Mouse (Mus musculus) cerebellum, postnatal 4 days (tissue): ENCODE data around the gene Pwwp2a.

Experiments used
- DNase-seq, 2 experiments: peaks; one replicate each; pipeline ENCODE4 v3.0.0; 2022; ENCODE audit warnings: low spot score in 2 of 2, mixed read lengths in 1 of 2

Gene Pwwp2a

DNA sequence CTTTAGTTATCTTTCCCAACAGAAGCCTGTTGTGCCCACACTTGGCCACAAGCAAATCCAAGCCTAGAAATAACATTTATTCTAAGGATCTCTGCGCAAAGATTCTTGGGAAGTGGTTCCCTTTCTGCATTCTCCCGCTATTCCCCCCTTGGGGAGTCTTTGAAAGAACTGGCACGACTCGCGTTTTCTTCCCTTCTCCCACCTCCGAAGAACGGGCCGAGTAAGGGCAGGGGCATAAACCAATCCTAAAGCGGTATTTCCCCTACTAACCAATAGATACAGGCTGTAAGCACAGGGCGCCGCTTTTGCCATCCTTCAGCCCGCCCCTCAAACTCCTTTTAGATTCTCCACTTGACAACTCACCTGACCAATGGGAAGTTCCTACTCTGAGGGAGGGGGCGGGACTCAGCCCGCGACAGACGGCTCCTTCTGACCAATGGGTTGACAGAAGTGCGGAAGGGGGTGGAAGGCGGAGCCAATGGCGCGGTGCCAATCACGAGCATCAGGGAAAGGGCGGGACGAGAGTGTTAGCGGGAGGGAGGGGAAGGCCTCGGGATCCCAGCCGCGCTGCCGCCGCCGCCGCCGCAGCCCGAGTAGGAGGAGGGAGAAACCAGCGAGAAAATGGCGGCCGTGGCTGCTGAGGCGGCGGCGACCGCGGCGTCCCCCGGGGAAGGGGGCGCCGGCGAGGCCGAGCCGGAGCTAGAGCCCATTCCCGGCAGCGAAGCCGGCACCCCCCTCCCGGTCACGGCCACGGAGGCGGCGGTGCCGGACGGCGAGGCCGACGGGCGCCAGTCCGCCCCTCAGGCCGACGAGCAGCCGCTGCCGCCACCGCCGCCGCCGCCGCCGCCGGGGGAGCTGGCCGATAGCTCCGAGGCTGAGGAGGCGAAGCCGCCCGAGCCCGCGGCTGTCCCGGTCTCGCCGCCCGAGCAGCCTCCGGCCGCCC lies at the start of gene Pwwp2a:
Gene Pwwp2a, plus strand, starts transcription at position 527 of the 943 bp plus-strand sequence.
- DNase-seq: peak; percentile 97 to 99

DNA sequence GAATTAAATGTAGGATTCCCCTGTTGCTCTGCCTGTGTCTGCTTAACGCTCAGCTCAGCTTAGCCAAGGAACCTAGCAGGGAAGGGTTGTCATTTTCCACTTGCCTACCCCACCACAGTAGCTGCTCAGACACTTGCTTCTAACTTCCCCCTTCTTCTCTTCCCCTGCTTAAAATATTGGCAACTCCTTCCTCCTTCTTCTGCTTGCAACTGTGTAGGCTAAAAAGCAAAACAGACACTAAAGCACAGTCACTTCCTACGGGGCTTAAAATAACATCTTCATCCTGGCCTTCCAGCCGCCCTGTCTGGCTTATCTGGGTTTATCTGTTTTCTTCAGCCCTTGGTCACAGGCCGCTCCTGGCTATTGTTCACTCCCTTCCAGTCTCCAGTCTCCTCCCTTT lies 49.2 kb upstream of the Pwwp2a start:
- DNase-seq: no peak

DNA sequence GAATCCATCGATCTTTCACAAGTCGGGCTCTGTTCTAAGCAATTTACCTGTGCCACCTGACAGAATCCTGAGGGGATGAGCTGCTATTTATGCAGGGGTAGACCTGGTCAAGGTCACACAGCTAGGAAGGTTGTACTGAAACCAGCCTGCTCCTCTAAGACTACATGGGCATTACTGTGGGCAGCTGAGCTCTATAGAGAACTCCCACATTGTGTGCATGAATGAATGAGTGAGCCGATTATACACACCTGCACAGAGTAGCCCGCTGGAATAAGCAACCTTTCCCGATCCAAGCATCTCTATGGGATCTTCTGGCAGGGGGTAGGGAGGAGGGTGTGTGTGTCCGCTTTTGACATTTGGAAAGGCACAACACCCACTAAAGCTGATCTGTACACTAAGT lies 48.6 kb upstream of the Pwwp2a start:
- DNase-seq: no peak

DNA sequence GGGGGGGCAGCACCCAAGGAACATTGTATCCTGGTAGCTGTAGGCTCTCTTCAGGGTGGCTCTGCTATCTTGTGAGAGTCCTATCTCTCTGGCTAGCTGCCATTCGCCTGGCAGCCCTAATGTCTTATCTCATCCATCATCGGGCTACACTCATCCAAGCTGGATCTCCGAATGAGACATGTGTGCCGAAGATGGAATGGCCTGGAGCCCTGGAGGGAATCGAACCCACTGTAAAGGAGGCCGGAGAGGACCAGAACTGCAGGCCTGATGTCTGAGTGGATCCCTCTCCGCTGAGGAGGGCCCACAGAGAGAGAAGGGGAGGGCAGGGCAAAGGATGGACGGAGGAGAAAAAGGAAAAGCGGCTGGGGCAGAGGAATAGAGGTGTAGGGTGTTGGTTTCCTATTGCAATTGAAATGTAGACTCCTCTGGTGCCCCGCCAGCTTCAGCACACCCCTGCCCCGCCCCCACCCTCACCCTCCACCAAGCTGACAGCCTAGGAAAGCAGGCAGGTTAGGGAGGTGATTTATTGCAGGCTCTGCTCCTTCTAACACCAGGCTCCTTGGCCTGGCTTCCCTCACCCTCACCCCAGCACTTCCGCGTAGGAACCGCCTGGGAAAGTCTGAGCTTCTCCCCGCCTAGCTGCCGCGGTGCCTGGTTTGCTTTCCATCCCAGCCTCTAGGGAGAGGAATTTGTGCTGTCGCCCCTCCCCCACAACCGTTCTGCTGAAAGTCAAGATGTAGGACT lies 48.0 kb upstream of the Pwwp2a start:
- DNase-seq: peak in 1 of 2 experiments; percentile 28

DNA sequence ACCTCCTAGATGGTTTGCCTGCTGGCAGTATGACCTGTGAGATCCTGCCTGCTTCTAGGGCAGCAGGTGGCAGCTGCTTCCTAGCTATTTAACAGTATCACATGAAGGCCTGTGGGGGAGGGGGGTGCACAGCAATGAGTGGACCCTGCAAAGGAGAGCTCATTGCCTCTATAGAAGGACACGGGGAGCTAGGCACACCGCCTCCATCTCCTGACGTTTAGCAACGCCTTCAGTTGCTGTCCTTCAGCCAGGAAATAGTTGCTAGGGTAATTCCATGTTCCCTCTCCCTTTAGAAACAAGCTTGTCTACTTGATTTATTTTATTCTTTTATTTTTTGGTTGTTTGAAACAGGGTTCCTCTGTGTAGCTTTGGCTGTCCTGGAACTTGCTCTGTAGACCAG lies 45.0 kb upstream of the Pwwp2a start:
- no peak for DNase-seq

DNA sequence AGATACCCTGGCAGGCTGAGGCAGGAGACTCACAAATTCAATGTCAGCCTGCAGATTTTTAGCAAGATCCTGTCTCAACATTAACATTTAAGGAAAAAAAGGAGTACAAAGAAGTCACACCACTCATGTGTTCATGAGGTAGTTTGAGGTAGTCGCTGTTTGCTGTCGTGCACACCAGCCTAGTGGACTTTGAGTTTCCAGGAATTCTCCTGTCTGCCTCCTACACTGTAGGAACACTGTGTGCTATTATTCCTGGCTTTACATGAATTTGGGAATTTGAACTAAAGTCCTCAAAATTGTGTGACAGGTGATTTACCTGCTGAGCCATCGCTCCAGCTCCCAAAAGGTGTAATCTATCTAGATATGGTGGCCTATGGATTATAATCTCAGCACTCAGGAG lies 43.3 kb upstream of the Pwwp2a start:
- DNase-seq: no peak

DNA sequence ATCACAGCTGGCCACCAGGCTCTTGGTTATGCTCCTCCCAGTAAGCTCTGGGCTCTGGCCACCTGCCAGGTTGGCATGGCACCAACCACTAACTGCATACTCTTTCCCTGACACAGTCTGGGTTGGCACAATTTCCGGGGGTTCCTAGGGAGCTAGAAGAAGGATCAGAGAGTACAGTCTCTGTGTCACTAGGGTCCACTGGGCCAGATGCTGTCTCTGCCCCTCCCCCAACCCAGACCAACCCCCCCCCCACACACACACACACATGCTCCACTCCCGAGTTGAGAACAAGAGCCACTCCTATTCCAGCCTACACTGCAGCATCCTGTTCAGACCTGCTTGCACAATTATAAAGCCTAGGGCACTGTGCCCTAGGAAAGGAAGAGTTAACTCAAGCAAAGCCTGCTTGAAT lies 38.6 kb upstream of the Pwwp2a start:
- DNase-seq: peak; percentile 86 to 94

DNA sequence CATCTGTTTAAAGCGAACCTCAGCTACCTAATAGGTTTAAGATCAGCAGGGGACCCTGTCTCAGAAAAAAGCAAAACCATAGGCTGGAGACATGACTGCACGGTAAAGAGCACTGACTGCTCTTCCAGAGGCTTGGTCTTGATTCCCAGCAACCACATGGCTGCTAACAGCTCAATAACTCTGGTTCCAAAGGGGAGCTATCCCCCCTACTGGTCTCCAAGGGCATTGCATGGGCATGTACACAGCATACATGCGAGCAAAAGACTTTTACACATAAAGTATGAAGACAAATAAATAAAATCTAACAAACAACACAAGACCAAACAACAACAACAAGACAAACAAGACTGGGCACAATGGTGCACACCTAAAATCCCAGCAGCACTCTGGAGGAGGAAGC lies 36.5 kb upstream of the Pwwp2a start:
- DNase-seq: no peak

DNA sequence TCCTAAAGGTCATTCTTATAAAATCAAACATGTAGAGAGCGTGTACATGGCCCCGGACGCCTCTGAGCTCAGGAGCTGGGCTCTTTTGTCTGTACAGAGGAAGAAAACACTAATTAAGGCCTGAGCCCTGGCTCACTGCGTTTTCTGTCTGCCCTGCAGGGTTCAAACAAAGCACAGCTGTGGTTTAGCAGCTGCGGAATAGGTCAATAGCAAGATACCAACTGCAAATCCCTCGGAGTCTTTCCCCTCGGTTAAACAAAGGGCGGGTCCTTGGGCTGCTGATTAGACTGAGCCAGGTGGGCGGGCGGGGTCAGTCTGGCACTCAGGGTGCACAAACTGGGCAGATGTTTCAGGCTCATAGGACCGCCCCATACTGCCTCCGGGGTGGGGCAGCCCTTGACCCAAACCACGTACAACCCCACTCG lies 28.7 kb upstream of the Pwwp2a start:
- DNase-seq: no peak

DNA sequence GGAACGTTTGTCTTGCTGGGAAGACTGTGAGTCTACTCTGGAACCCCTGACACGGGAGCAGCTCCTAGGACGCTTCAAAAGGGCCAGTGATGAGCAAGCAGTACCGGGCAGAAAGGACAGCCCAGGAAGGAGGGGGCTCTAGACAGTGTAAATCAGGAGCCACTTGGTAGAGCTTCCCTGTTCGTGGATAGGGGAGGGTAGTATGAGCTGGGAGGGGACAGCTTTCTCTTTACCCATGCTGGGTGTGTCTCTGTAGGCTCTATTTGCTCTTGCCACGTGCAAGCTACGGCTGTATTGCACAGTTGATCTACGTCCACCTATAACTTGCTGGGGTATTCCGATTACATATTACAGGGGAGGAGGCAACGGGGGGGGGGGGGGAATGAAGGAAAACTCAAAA lies 25.3 kb upstream of the Pwwp2a start:
- no peak for DNase-seq

DNA sequence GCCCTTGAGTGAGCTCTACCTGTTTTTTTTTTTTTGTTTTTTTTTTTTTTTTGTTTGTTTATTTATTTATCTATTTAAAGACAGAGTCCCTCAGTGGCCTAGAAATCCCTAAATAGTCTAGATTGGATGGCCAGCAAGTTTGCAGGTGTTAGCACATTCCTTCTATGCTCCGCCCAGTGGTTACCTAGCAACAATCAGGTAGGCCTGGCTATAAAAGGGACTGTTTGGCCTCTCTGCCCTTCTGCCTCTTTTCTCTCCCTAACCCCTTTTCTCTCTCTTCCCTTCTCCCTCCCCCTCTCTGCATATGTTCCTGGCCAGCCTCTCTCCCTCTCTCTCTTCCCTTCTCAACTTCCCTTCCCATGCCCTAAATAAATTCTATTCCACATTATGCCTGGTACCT lies 23.8 kb upstream of the Pwwp2a start:
- no peak for DNase-seq

DNA sequence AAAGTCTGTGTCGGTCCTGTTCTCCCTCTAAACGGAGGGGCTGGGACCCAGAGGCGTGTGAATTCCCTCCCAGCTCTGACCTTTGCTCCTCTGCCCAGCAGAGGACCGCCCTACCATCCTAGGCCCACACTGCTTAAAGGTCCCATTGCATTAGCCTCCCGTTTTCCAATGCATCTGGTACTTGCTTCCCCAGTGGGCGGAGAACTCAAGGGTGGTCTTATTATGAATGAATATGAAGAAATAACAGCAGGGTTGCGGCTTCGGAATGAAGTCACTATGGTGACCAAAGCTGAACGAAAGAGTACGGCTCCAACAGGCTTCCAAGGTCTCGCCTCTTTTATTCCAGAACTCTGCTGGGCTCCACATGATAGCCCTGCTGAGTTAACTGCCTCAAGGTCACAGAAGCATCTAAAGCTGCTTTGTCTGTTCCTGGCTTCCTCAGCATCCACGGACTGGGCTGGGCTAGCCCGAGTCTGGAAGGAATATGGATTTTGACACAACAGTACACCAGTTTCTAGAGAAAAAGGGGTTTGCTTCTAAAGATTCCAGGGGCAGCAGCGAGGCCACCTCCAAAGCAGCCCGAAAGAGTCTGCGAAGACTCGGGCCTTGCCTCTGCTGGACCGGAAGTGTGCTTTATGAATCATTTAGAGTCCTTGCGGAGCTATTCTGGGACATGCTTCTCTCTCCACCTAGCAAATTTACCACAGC lies 14.6 kb upstream of the Pwwp2a start:
- DNase-seq: peak in 1 of 2 experiments; percentile 29

DNA sequence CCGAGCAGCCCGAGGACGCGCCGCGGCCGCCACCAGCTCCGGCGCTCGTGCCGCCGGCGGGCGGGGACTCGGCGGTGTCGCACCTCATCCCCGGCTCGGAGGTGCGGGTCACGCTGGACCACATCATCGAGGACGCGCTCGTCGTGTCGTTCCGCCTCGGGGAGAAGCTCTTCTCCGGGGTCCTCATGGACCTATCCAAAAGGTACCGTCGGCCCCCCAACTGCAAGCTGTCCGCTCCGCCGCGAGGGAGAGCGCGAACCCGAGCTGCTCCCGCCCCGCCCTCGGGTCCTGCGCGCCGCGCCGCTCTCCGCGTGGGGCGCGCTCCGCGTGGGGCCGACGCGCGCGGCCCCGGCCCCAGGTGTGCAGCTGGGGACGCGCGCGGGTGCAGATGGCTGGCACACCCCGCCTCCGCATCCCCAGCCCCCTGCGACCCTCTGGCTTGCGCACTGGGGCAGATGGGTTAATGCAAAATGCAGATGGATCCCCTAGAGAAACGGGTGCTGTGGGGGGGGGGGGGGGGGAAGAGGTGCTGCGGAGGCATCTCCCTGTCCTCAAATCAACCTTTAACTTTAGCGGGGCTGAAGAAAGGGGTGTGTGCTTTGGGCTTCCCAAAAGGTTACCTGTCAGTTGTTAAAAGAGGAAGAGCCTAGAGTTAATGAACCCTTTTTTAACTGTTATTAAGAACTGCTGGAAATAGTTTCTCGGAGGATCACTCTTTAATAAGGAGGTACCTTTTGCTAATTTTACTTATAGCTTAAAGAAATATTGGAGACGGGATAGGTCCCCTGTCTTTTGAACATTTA lies 818 bp downstream of the Pwwp2a start:
- DNase-seq: peak; percentile 35 to 51

DNA sequence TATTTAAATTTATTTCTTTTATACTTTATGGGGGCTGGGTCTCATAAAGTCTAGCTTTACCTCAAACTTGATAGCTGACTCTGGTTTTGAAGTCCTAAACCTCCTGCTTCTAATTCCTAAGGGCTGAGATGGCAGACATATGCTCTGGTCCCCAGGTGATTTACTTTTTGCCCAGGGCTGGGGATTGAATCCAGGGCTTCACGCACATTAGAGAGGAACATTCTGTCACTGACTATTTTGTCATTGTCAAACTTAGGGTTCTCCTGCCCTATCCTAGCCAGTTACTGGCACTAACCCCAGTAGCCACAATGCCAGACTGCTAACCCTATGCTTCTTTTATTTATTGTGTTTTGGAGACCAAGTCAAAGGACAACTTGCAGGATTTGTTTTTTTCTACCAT lies 7.1 kb downstream of the Pwwp2a start:
- no peak for DNase-seq

DNA sequence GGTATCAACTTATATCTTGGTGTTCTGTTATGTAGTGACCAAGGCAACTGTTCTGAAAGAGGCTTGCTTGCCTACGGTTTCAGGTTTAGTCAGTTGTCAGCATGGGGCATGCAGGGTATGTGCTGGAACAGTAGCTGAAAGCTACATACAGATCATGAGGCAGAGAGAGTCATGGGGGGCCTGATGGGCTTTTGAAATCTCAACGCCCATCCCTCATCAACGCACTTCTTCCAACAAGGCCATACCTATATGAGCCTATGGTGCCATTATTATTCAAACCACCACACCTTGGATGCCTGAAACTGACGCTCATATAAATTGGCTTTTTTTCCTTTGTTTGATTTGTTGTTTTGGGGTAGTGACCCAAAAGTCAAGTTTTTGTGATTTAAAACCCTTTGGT lies 14.8 kb downstream of the Pwwp2a start:
- DNase-seq: no peak

DNA sequence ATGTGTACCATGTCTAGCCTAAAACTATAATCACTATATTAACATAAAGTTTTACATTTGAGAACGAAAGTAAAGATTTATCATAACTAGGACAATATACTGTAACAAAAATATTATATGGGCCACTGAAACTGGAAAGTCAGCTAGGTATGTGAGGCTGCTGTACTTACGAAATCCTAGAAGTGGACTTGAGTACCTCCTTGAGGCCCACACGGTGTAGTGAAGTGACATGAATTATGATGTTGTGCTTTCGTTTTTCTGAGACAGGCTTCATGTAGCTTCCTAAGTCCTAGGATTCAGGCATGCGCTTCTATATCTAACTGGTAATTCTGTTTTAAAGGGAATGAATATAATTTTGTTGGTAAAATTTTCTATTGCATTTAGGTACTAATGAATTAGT lies 16.8 kb downstream of the Pwwp2a start:
- DNase-seq: no peak

DNA sequence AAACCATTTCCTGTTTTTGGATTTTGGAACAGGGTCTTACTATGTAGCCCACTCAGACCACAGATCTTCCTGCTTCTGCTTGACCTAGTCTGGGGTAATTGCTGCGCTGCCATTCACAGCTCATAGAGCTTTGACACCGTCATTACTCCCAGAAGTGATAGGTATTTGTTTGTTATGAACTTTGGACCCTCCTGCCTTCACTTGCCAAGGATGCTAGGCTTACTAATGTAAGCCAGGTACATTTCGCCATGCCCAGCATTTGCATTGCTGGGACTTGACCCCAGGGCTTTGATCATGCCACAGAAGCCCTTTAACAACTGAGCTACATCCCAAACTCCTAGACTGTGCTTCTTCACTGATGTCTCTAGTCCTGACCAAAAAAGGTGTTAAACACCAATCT lies 18.5 kb downstream of the Pwwp2a start:
- DNase-seq: no peak

DNA sequence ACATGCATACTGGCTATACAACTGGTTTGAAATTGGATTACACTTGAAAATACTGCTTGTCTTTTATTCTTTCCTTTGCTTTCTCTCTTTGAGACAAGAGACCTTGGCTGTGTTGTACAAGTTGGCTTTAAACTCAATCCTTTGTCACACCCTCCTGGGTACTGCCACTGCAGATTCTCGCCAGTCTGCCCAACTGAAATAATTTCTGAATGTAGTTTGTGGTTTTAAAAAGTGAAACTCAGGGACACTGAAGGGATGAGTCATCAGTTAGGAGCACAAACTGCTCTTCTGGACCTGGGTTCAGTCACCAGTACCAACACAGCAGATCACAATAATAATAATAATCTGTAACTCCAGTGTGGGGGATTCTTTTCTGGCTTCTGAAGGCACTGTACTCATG lies 21.8 kb downstream of the Pwwp2a start:
- no peak for DNase-seq

DNA sequence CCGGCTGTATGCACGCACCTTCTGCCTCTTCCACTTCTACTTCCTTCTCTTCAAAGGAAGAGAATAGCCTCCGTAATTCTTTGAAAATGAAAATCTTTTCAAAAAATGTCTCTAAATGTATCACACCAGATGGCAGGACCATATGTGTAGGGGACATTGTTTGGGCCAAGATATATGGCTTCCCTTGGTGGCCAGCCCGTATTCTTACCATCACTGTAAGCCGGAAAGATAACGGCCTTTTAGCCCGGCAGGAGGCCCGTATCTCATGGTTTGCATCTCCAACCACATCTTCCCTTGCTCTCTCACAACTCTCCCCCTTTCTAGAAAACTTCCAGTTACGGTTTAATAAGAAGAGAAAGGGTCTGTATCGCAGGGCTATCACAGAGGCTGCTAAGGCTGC lies 24.0 kb downstream of the Pwwp2a start:
- no peak for DNase-seq

DNA sequence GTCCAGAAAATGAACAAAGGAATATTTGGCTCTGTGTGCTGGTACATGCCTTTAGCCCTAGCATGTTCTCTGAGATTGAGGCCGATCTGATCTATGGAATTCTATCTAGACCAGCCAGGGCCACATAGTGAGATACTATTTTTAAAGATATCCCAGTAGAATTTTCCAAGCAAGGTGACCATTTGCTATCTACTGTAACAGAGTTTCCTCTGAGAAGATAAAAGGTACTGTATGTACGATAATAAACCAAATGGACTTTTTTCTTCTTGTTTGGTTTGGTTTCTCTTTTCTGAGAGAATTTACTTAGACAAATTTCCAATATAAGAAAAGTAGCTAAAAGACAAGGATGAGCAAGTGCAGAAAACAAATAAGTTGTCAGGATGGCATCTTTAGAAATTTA lies 26.6 kb downstream of the Pwwp2a start:
- no peak for DNase-seq

DNA sequence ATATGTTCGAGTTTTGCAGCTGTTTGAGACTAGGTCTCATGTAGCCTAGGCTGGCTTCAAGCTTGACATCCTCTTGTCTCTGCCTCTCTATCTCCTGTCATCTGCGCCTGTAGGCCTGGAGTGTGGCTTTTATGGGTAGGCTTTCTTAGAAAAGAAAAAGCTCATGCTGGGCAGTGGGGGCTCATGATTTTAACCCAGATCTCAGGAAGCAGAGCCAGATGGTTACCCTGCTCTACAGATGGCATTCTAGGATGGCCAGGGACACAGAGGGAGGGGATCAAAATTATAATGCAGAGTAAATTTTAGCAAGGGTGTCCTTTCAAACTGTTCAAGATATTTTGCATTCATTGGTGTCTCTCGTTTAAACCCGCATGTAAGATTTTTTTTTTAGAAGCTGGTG lies 30.4 kb downstream of the Pwwp2a start:
- no peak for DNase-seq
